Mouse (Mus musculus) central nervous system, embryonic 18 days (tissue): Measurements from ENCODE around the gene Hpcal4. TPM values are rescaled to one million over a fixed set of nuclear protein-coding genes. Genes with fewer than 3 reads are reported as not detected.

Source experiments
- polyA plus RNA-seq: library from polyadenylated mRNA; depleted of rRNA; stranded (reverse); fragments of >200 nt; gene quantifications from 2 replicates; pipeline ENCODE4 v1.2.3, GENCODE M21; 2012; rRNA removed

Hpcal4 gene
- polyA plus RNA-seq: 39.1 and 40.6 TPM in 2 replicates

GRCm38 (mm10) chr4:123182328-123183238 lies at the start of gene Hpcal4:
Hpcal4 (plus strand) TSS chr4:123183227.

DNA sequence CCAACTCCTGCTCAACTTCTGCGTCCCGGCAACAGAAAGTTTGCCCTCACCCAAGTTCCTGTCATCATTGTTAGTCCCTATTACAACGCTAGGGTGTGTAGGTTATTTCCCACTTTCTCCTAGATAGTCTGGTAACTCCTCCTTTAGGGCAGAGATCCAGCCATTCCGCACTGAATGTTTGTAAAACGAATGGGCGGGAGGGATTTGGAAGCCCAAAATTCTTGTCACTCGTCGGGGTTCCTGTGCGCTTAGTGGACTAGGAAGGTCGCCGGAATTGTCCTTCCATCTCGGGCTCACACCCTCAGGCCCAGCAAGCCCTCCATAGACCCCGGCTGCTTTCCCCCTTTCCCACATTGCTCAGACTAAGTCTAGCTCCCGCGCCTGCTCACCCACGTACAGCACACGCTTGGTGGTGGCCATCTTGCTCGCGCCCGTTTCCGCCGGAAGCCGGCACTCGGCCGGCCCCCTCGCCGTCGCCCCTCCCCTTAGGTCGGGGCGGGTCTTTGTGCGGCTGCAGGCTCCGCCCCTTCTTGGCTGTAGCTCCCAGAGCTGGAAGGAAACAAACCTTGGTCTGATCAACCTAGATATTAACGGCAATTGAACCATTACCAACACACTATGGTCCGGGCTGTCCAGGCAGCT lies 43.4 kb upstream of the Hpcal4 start, which contains the start of gene Ppie:
Gene Ppie, minus strand, starts transcription at position 439 of the 642 bp plus-strand sequence.

GRCm38 (mm10) chr4:123201186-123202093 lies 18.4 kb downstream of the Hpcal4 start, which contains the start of gene Nt5c1a:
Nt5c1a (plus strand) TSS chr4:123201504.

GRCm38 (mm10) chr4:123233492-123234084 lies 50.6 kb downstream of the Hpcal4 start, which contains the start of gene Heyl:
Heyl (plus strand) TSS chr4:123233556.

Other genes starting within 250 kb of the Hpcal4 start
- 39.8 and 42.5 TPM in 2 replicates for gene Mfsd2a, start 222.0 kb upstream of the Hpcal4 start, polyA plus RNA-seq
- gene Mycl, start 187.6 kb upstream of the Hpcal4 start, polyA plus RNA-seq: 64.2 and 66.0 TPM in 2 replicates
- gene Trit1, start 166.6 kb upstream of the Hpcal4 start, polyA plus RNA-seq: 20.3 and 21.2 TPM in 2 replicates
- gene Bmp8b, start 78.1 kb upstream of the Hpcal4 start, polyA plus RNA-seq: 1.1 and 1.2 TPM in 2 replicates
- 0.75 and 0.82 TPM in 2 replicates for gene Oxct2b, start 67.0 kb upstream of the Hpcal4 start, polyA plus RNA-seq
- 32.5 and 33.4 TPM in 2 replicates for gene Ppie, start 43.3 kb upstream of the Hpcal4 start, polyA plus RNA-seq
- 0.36 and 0.39 TPM in 2 replicates for gene Nt5c1a, start 18.3 kb downstream of the Hpcal4 start, polyA plus RNA-seq
- 2.4 and 2.7 TPM in 2 replicates for gene Heyl, start 50.3 kb downstream of the Hpcal4 start, polyA plus RNA-seq
- gene Pabpc4, start 79.1 kb downstream of the Hpcal4 start, polyA plus RNA-seq: 61.8 and 64.0 TPM in 2 replicates
- gene Oxct2a, start 140.4 kb downstream of the Hpcal4 start, polyA plus RNA-seq: 0.09 TPM in 1 of 2 replicates, not detected in the other
- 0.33 and 0.89 TPM in 2 replicates for gene Bmp8a, start 160.0 kb downstream of the Hpcal4 start, polyA plus RNA-seq